Mouse (Mus musculus) forebrain, embryonic 15.5 days (tissue): ENCODE measurements around the gene Mnx1. TPM values are rescaled to one million over a fixed set of nuclear protein-coding genes. Genes with fewer than 3 reads are reported as not detected.

Experiments used
- polyA plus RNA-seq: library from polyadenylated mRNA; unstranded; fragments of >200 nt; fragmentation: Nextera tagmentation; extraction: Ambion mirVana; gene quantifications from 2 replicates; pipeline ENCODE4 v1.2.1, GENCODE M21; 2015

The Mnx1 gene
- polyA plus RNA-seq, 1 experiment from 2014 or later: not detected

Other genes with a start within 250 kb of the Mnx1 start
- 25.7 and 26.3 TPM in 2 replicates for gene Lmbr1, start 100.1 kb downstream of the Mnx1 start, polyA plus RNA-seq
- gene Nom1, start 43.8 kb downstream of the Mnx1 start, polyA plus RNA-seq: 20.5 and 20.6 TPM in 2 replicates
- gene Ube3c, start 90.8 kb upstream of the Mnx1 start, polyA plus RNA-seq: 40.0 and 40.2 TPM in 2 replicates